Mouse (Mus musculus) hindlimb bud, embryonic 11.5 days (tissue): ENCODE results near the gene Lmntd1.

Experiments used
- DNase-seq: peaks from one replicate; pipeline ENCODE4 v3.0.0-alpha.2; 2012; ENCODE audit warnings: low read depth, low spot score; ENCODE audit errors: extremely low spot score

The Lmntd1 gene

GRCm38 (mm10) chr6:145441416-145442110 lies 172.6 kb downstream of the Lmntd1 start:
- no peak for DNase-seq

GRCm38 (mm10) chr6:145438851-145439250 lies 175.3 kb downstream of the Lmntd1 start:
- DNase-seq, result no peak

- DNase-seq, result no peak
These were observed 178.4 kb downstream of the Lmntd1 start for GRCm38 (mm10) chr6:145435764-145436163.

- DNase-seq, result no peak
These were observed 179.0 kb downstream of the Lmntd1 start for GRCm38 (mm10) chr6:145435156-145435555.

GRCm38 (mm10) chr6:145433897-145434296 lies 180.2 kb downstream of the Lmntd1 start:
- DNase-seq, result no peak

- no peak for DNase-seq
These were observed 181.1 kb downstream of the Lmntd1 start for GRCm38 (mm10) chr6:145432711-145433708.

GRCm38 (mm10) chr6:145431747-145432146 lies 182.4 kb downstream of the Lmntd1 start:
- no peak for DNase-seq

- no peak for DNase-seq
These were observed 186.7 kb downstream of the Lmntd1 start for GRCm38 (mm10) chr6:145427411-145427810.

- DNase-seq, result no peak
These were observed 187.6 kb downstream of the Lmntd1 start for GRCm38 (mm10) chr6:145426501-145426900.

- no peak for DNase-seq
These were observed 190.0 kb downstream of the Lmntd1 start for GRCm38 (mm10) chr6:145424156-145424555.

GRCm38 (mm10) chr6:145423484-145423883 lies 190.6 kb downstream of the Lmntd1 start:
- DNase-seq, result no peak

- DNase-seq, result no peak
These were observed 192.5 kb downstream of the Lmntd1 start for GRCm38 (mm10) chr6:145421666-145422065.

GRCm38 (mm10) chr6:145420407-145420806 lies 193.7 kb downstream of the Lmntd1 start:
- DNase-seq, result no peak

- DNase-seq, result no peak
These were observed 195.3 kb downstream of the Lmntd1 start for GRCm38 (mm10) chr6:145418856-145419255.

- DNase-seq, result no peak
These were observed 196.2 kb downstream of the Lmntd1 start for GRCm38 (mm10) chr6:145417720-145418440.

- no peak for DNase-seq
These were observed 197.0 kb downstream of the Lmntd1 start for GRCm38 (mm10) chr6:145417014-145417719.

- DNase-seq, result no peak
These were observed 209.6 kb downstream of the Lmntd1 start for GRCm38 (mm10) chr6:145404369-145405051.

GRCm38 (mm10) chr6:145401140-145401539 lies 213.0 kb downstream of the Lmntd1 start:
- DNase-seq, result no peak

GRCm38 (mm10) chr6:145397881-145398280 lies 216.2 kb downstream of the Lmntd1 start:
- no peak for DNase-seq

- DNase-seq, result no peak
These were observed 217.6 kb downstream of the Lmntd1 start for GRCm38 (mm10) chr6:145396534-145396933.
